Mouse (Mus musculus): ENCODE results near the gene Ehbp1. TPM values are rescaled to one million over a fixed set of nuclear protein-coding genes. Genes with fewer than 3 reads are reported as not detected.

Ehbp1 gene
- polyA plus RNA-seq, 1 experiment from 2014 or later: 7.9 TPM

- Histone ChIP-seq H3K9me3 (replicated peaks) (no peaks in the 10 kb centered on the region), H3K4me1 (no peaks in the 10 kb centered on the region), H3K36me3 (peaks cover 11% of the 10 kb centered on the region), H3K27ac (no peak overlapping the region), H3K27me3 (ENCODE audit: low read depth, poor library complexity, severe bottlenecking) (no peaks in the 10 kb centered on the region), H3K4me3 (no peak overlapping the region)
- DNase-seq (ENCODE audit: low spot score): no peak
- WGBS: 93% methylated on average over 3 of the region's 3 CpGs
Measured at GRCm38 (mm10) chr11:22271889-22272288, 70.2 kb downstream of the Ehbp1 start.

GRCm38 (mm10) chr11:22269643-22270042 lies 72.4 kb downstream of the Ehbp1 start:
- no peak overlapping the region for H3K27ac ChIP-seq
- H3K9me3 ChIP-seq (replicated peaks): no peaks in the 10 kb centered on the region
- H3K4me3 ChIP-seq: no peak overlapping the region
- H3K27me3 ChIP-seq (ENCODE audit: low read depth, poor library complexity, severe bottlenecking): no peaks in the 10 kb centered on the region
- H3K36me3 ChIP-seq: no peaks in the 10 kb centered on the region
- WGBS: 84% methylated on average over 4 of the region's 4 CpGs
- no peaks in the 10 kb centered on the region for H3K4me1 ChIP-seq
- no peak for DNase-seq (ENCODE audit: low spot score)

- H3K9me3 ChIP-seq (replicated peaks): no peaks in the 10 kb centered on the region
- no peak for DNase-seq (ENCODE audit: low spot score)
- H3K4me3 ChIP-seq: no peak overlapping the region
- no peaks in the 10 kb centered on the region for H3K4me1 ChIP-seq
- no peak overlapping the region for H3K27ac ChIP-seq
- no peaks in the 10 kb centered on the region for H3K36me3 ChIP-seq
- WGBS: 91% methylated on average over 3 of the region's 3 CpGs
- no peaks in the 10 kb centered on the region for H3K27me3 ChIP-seq (ENCODE audit: low read depth, poor library complexity, severe bottlenecking)
Measured at GRCm38 (mm10) chr11:22269173-22269572, 72.9 kb downstream of the Ehbp1 start.

- Histone ChIP-seq H3K9me3 (replicated peaks) (no peaks in the 10 kb centered on the region), H3K4me1 (no peaks in the 10 kb centered on the region), H3K27ac (no peak overlapping the region), H3K27me3 (ENCODE audit: low read depth, poor library complexity, severe bottlenecking) (no peaks in the 10 kb centered on the region), H3K4me3 (no peak overlapping the region), H3K36me3 (no peaks in the 10 kb centered on the region)
- DNase-seq (ENCODE audit: low spot score): no peak
Measured at GRCm38 (mm10) chr11:22267014-22267413, 75.1 kb downstream of the Ehbp1 start.

- WGBS: 95% methylated on average over 1 of the region's 1 CpGs
- no peaks in the 10 kb centered on the region for H3K4me1 ChIP-seq
Measured at GRCm38 (mm10) chr11:22255418-22255817, 86.7 kb downstream of the Ehbp1 start.

GRCm38 (mm10) chr11:22249363-22249762 lies 92.7 kb downstream of the Ehbp1 start:
- Histone ChIP-seq H3K4me1 (no peaks in the 10 kb centered on the region), H3K9me3 (replicated peaks) (no peaks in the 10 kb centered on the region), H3K4me3 (no peak overlapping the region), H3K27me3 (ENCODE audit: low read depth, poor library complexity, severe bottlenecking) (no peaks in the 10 kb centered on the region), H3K27ac (no peak overlapping the region), H3K36me3 (no peaks in the 10 kb centered on the region)
- no peak for DNase-seq (ENCODE audit: low spot score)
- 88% methylated on average over 2 of the region's 2 CpGs for WGBS

More at GRCm38 (mm10) chr11:22255418-22255817, 86.7 kb downstream of the Ehbp1 start:
- no peak overlapping the region for H3K27ac ChIP-seq
- DNase-seq (ENCODE audit: low spot score): no peak
- no peaks in the 10 kb centered on the region for H3K36me3 ChIP-seq
- H3K27me3 ChIP-seq (ENCODE audit: low read depth, poor library complexity, severe bottlenecking): no peaks in the 10 kb centered on the region
- H3K4me3 ChIP-seq: no peak overlapping the region
- no peaks in the 10 kb centered on the region for H3K9me3 ChIP-seq (replicated peaks)

GRCm38 (mm10) chr11:22247736-22248135 lies 94.4 kb downstream of the Ehbp1 start:
- no peaks in the 10 kb centered on the region for H3K36me3 ChIP-seq
- H3K4me3 ChIP-seq: no peak overlapping the region

GRCm38 (mm10) chr11:22247069-22247468 lies 95.0 kb downstream of the Ehbp1 start:
- Histone ChIP-seq H3K27me3 (ENCODE audit: low read depth, poor library complexity, severe bottlenecking) (no peaks in the 10 kb centered on the region), H3K4me1 (no peaks in the 10 kb centered on the region), H3K36me3 (no peaks in the 10 kb centered on the region), H3K4me3 (no peak overlapping the region), H3K9me3 (replicated peaks) (no peaks in the 10 kb centered on the region), H3K27ac (no peak overlapping the region)
- DNase-seq (ENCODE audit: low spot score): no peak

More at GRCm38 (mm10) chr11:22247736-22248135, 94.4 kb downstream of the Ehbp1 start:
- Histone ChIP-seq H3K27ac (no peak overlapping the region), H3K27me3 (ENCODE audit: low read depth, poor library complexity, severe bottlenecking) (no peaks in the 10 kb centered on the region), H3K4me1 (no peaks in the 10 kb centered on the region), H3K9me3 (replicated peaks) (no peaks in the 10 kb centered on the region)
- WGBS: 87% methylated on average over 4 of the region's 4 CpGs
- no peak for DNase-seq (ENCODE audit: low spot score)

GRCm38 (mm10) chr11:22235558-22235957 lies 106.5 kb downstream of the Ehbp1 start:
- no peaks in the 10 kb centered on the region for H3K9me3 ChIP-seq (replicated peaks)
- H3K4me3 ChIP-seq: no peak overlapping the region
- no peak for DNase-seq (ENCODE audit: low spot score)
- no peaks in the 10 kb centered on the region for H3K4me1 ChIP-seq
- no peak overlapping the region for H3K27ac ChIP-seq
- H3K27me3 ChIP-seq (ENCODE audit: low read depth, poor library complexity, severe bottlenecking): no peaks in the 10 kb centered on the region
- no peaks in the 10 kb centered on the region for H3K36me3 ChIP-seq
- WGBS: 88% methylated on average over 5 of the region's 5 CpGs

GRCm38 (mm10) chr11:22234739-22235138 lies 107.4 kb downstream of the Ehbp1 start:
- Histone ChIP-seq H3K27me3 (ENCODE audit: low read depth, poor library complexity, severe bottlenecking) (no peaks in the 10 kb centered on the region), H3K36me3 (no peaks in the 10 kb centered on the region), H3K4me3 (no peak overlapping the region), H3K9me3 (replicated peaks) (no peaks in the 10 kb centered on the region), H3K27ac (no peak overlapping the region), H3K4me1 (no peaks in the 10 kb centered on the region)
- WGBS: 55% methylated on average over 1 of the region's 1 CpGs
- DNase-seq (ENCODE audit: low spot score): no peak

GRCm38 (mm10) chr11:22230906-22231305 lies 111.2 kb downstream of the Ehbp1 start:
- H3K4me3 ChIP-seq: no peak overlapping the region
- H3K36me3 ChIP-seq: no peaks in the 10 kb centered on the region
- H3K27me3 ChIP-seq (ENCODE audit: low read depth, poor library complexity, severe bottlenecking): no peaks in the 10 kb centered on the region
- DNase-seq (ENCODE audit: low spot score): no peak
- WGBS: 90% methylated on average over 6 of the region's 6 CpGs
- no peaks in the 10 kb centered on the region for H3K4me1 ChIP-seq
- H3K27ac ChIP-seq: no peak overlapping the region
- H3K9me3 ChIP-seq (replicated peaks): no peaks in the 10 kb centered on the region

GRCm38 (mm10) chr11:22225619-22226018 lies 116.5 kb downstream of the Ehbp1 start:
- H3K27ac ChIP-seq: no peak overlapping the region
- 55% methylated on average over 2 of the region's 2 CpGs for WGBS
- H3K4me3 ChIP-seq: no peak overlapping the region
- no peaks in the 10 kb centered on the region for H3K27me3 ChIP-seq (ENCODE audit: low read depth, poor library complexity, severe bottlenecking)
- H3K9me3 ChIP-seq (replicated peaks): no peaks in the 10 kb centered on the region
- H3K4me1 ChIP-seq: no peaks in the 10 kb centered on the region
- no peaks in the 10 kb centered on the region for H3K36me3 ChIP-seq
- DNase-seq (ENCODE audit: low spot score): no peak

- 81% methylated on average over 2 of the region's 2 CpGs for WGBS
- no peaks in the 10 kb centered on the region for H3K36me3 ChIP-seq
Measured at GRCm38 (mm10) chr11:22218222-22218621, 123.9 kb downstream of the Ehbp1 start.

GRCm38 (mm10) chr11:22216941-22217340 lies 125.2 kb downstream of the Ehbp1 start:
- Histone ChIP-seq H3K4me3 (no peak overlapping the region), H3K4me1 (no peaks in the 10 kb centered on the region), H3K27ac (no peak overlapping the region), H3K9me3 (replicated peaks) (no peaks in the 10 kb centered on the region), H3K36me3 (no peaks in the 10 kb centered on the region), H3K27me3 (ENCODE audit: low read depth, poor library complexity, severe bottlenecking) (no peaks in the 10 kb centered on the region)
- WGBS: 83% methylated on average over 7 of the region's 7 CpGs
- DNase-seq (ENCODE audit: low spot score): no peak

More at GRCm38 (mm10) chr11:22218222-22218621, 123.9 kb downstream of the Ehbp1 start:
- DNase-seq (ENCODE audit: low spot score): no peak
- no peak overlapping the region for H3K4me3 ChIP-seq
- H3K9me3 ChIP-seq (replicated peaks): no peaks in the 10 kb centered on the region
- no peak overlapping the region for H3K27ac ChIP-seq
- no peaks in the 10 kb centered on the region for H3K4me1 ChIP-seq
- H3K27me3 ChIP-seq (ENCODE audit: low read depth, poor library complexity, severe bottlenecking): no peaks in the 10 kb centered on the region
